ENCODE assay signal across 8 mouse cellular contexts in the genomic region with DNA sequence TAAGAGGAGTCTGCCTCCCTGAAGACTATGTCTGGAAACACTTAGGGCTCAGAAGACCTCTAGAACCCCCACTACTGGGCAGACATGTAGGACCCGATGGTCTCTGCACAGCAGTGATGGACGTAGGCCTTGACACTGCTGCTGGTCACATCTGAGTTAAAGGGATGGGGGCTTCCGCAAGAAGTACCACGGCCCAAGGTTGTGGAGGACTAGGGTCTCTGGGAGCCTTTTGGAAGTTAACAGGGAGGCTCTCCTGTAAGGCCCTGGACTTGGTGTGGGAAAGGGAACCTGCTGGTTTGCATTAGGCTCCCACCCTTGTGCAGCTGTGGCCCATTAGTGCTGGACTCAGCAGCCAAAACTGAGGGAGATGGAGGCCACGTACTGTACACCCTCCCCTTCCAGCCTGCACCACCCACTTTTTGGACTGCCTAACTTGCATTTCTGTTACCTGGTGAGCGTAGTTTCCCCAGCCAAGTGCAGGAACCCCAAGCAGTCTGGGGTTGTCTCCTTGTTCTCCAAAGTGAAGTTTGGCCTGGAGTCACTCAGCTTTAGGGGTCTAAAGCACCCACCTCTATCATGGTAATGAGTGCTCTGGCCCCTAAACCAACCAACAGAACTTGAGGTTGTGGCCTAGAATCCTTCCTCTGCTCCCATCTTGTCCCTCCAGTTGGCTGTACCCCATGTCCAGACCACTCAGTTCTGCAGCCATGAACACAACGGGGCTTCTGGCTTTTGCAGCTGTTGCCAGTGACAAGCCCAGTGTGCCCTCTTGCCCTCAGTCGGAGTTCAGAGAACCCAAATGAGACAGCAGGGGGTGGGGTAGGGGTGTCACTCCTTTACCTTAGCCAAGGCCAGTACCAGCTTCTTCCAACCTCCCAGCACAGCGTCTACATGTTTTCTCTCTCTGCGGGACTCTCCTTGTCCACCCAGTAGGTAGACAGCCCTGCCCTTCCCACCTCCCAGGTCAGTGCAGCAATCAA. TPM values are rescaled to one million over a fixed set of nuclear protein-coding genes. Genes with fewer than 3 reads are reported as not detected.
A peak's percentile ranks its signal among the peaks of the same experiment; 100 is the strongest.
DNase-seq lines count a peak whose midpoint lies in the region; ATAC-seq lines count a peak whose summit lies in the region.

No protein-coding gene starts in this region.

- intact Hi-C loops in heart, postnatal 14 days (cut with DNase I), result no loop called here

- no peaks in the 10 kb centered on the region for H3K9me3 ChIP-seq in heart, embryonic 12.5 days (replicated peaks)
- H3K9me3 ChIP-seq in forebrain, embryonic 15.5 days, result no peaks in the 10 kb centered on the region
- no peaks in the 10 kb centered on the region for H3K9me3 ChIP-seq in limb, embryonic 10.5 days (replicated peaks)
- no peaks in the 10 kb centered on the region for H3K9me3 ChIP-seq in neural tube, embryonic 14.5 days (ENCODE audit: control insufficient read depth, low read length)

- DNase-seq in heart, postnatal 14 days, result no peak
- DNase-seq in adipocyte (ENCODE audit: low spot score), result peak; percentile 23
- DNase-seq in limb, embryonic 10.5 days (ENCODE audit: low spot score), result peak; percentile 79
- no peak for DNase-seq in adrenal gland, postnatal 14 days
- no peak for DNase-seq in adrenal gland, adult 8-10 months

- no peak for ATAC-seq in heart, embryonic 12.5 days (ENCODE audit: insufficient number of reproducible peaks, low FRiP score)
- ATAC-seq in forebrain, embryonic 15.5 days (replicated peaks), result no peak; the same call in 1 of the 2 replicates
- no peak for ATAC-seq in neural tube, embryonic 14.5 days (ENCODE audit: low read depth)

- peak overlapping the region; percentile 94 for H3K9ac ChIP-seq in heart, embryonic 12.5 days
- peak overlapping the region; percentile 83 for H3K9ac ChIP-seq in forebrain, embryonic 15.5 days (replicated peaks)
- peak overlapping the region; percentile 94 for H3K9ac ChIP-seq in neural tube, embryonic 14.5 days (replicated peaks; ENCODE audit: low read depth, low read length)

- peak overlapping the region; percentile 85 for H3K4me2 ChIP-seq in heart, embryonic 12.5 days
- H3K4me2 ChIP-seq in forebrain, embryonic 15.5 days (replicated peaks), result peak overlapping the region; percentile 96
- peak overlapping the region; percentile 77 for H3K4me2 ChIP-seq in neural tube, embryonic 14.5 days (ENCODE audit: low read depth, low read length)

- peaks cover 39% of the 10 kb centered on the region for H3K36me3 ChIP-seq in heart, embryonic 12.5 days
- H3K36me3 ChIP-seq in forebrain, embryonic 15.5 days, result peaks cover 32% of the 10 kb centered on the region
- peaks cover 52% of the 10 kb centered on the region for H3K36me3 ChIP-seq in limb, embryonic 10.5 days
- peaks cover 29% of the 10 kb centered on the region for H3K36me3 ChIP-seq in neural tube, embryonic 14.5 days (ENCODE audit: control insufficient read depth, insufficient read depth, low read length)

- WGBS in heart, embryonic 12.5 days, result 52% methylated on average over 10 of the region's 10 CpGs
- 58% methylated on average over 10 of the region's 10 CpGs for WGBS in forebrain, embryonic 15.5 days
- 42% methylated on average over 10 of the region's 10 CpGs for WGBS in limb, embryonic 10.5 days
- WGBS in neural tube, embryonic 14.5 days, result 61% methylated on average over 10 of the region's 10 CpGs

- peak overlapping the region; percentile 85 for H3K4me3 ChIP-seq in heart, embryonic 12.5 days
- peak overlapping the region; percentile 76 for H3K4me3 ChIP-seq in forebrain, embryonic 15.5 days
- H3K4me3 ChIP-seq in limb, embryonic 10.5 days, result peak overlapping the region; percentile 68
- H3K4me3 ChIP-seq in neural tube, embryonic 14.5 days (ENCODE audit: low read depth, low read length), result peak overlapping the region; percentile 96

- peak overlapping the region; percentile 95; the same call in 1 of the 2 replicates for H3K27ac ChIP-seq in heart, embryonic 12.5 days (ENCODE audit: poor library complexity, severe bottlenecking)
- H3K27ac ChIP-seq in forebrain, embryonic 15.5 days (replicated peaks), result no peak overlapping the region
- peak overlapping the region; percentile 95 for H3K27ac ChIP-seq in limb, embryonic 10.5 days
- no peak overlapping the region for H3K27ac ChIP-seq in neural tube, embryonic 14.5 days (ENCODE audit: low read depth, low read length)

- H3K27me3 ChIP-seq in heart, embryonic 12.5 days (replicated peaks), result no peaks in the 10 kb centered on the region
- no peaks in the 10 kb centered on the region for H3K27me3 ChIP-seq in forebrain, embryonic 15.5 days
- no peaks in the 10 kb centered on the region for H3K27me3 ChIP-seq in limb, embryonic 10.5 days (ENCODE audit: low read depth, poor library complexity, severe bottlenecking)
- no peaks in the 10 kb centered on the region for H3K27me3 ChIP-seq in neural tube, embryonic 14.5 days (ENCODE audit: control insufficient read depth, insufficient read depth, low read length)

- peaks cover 35% of the 10 kb centered on the region for H3K4me1 ChIP-seq in heart, embryonic 12.5 days (replicated peaks)
- peaks cover 32% of the 10 kb centered on the region for H3K4me1 ChIP-seq in forebrain, embryonic 15.5 days
- peaks cover 54% of the 10 kb centered on the region for H3K4me1 ChIP-seq in limb, embryonic 10.5 days
- H3K4me1 ChIP-seq in neural tube, embryonic 14.5 days (ENCODE audit: control insufficient read depth, insufficient read depth, low read length), result peaks cover 26% of the 10 kb centered on the region

RNA-seq across cellular contexts. Expression of gene Zfp651, which starts 1.0 kb away (rescaled TPM):
- 12.5 and 14.9 TPM in 2 replicates for polyA plus RNA-seq in heart, embryonic 12.5 days (2016; fragmentation: Nextera tagmentation; extraction: Ambion mirVana)
- total RNA-seq in heart, postnatal 14 days (2021), result 10 to 100 TPM; 89.4 to 91.9 TPM
- 20.1 and 20.6 TPM in 2 replicates for polyA plus RNA-seq in forebrain, embryonic 15.5 days (2015; fragmentation: Nextera tagmentation; extraction: Ambion mirVana)
- 4.4 and 7.0 TPM in 2 replicates for polyA plus RNA-seq in limb, embryonic 10.5 days (2016; fragmentation: Nextera tagmentation; extraction: Ambion mirVana)
- polyA plus RNA-seq in neural tube, embryonic 14.5 days (2014; fragmentation: Nextera tagmentation; extraction: Ambion mirVana), result 15.7 and 17.0 TPM in 2 replicates
- total RNA-seq in adrenal gland, postnatal 14 days (2021), result 30.1 and 36.8 TPM in 2 replicates
- 10 to 100 TPM; 39.3 to 64.2 (median 52.9) TPM for total RNA-seq in adrenal gland, adult 8-10 months (2022)

RNA-seq across cellular contexts. Expression of gene Klhl40, which starts 19.3 kb away (rescaled TPM):
- polyA plus RNA-seq in heart, embryonic 12.5 days (2016; fragmentation: Nextera tagmentation; extraction: Ambion mirVana), result 0.73 and 1.1 TPM in 2 replicates
- total RNA-seq in heart, postnatal 14 days (2021), result 1 to 10 TPM; 6.7 to 6.8 TPM
- 0.50 and 0.69 TPM in 2 replicates for polyA plus RNA-seq in forebrain, embryonic 15.5 days (2015; fragmentation: Nextera tagmentation; extraction: Ambion mirVana)
- polyA plus RNA-seq in limb, embryonic 10.5 days (2016; fragmentation: Nextera tagmentation; extraction: Ambion mirVana), result 0.10 and 0.71 TPM in 2 replicates
- 1.7 and 2.4 TPM in 2 replicates for polyA plus RNA-seq in neural tube, embryonic 14.5 days (2014; fragmentation: Nextera tagmentation; extraction: Ambion mirVana)
- total RNA-seq in adrenal gland, postnatal 14 days (2021), result not detected in 2 replicates
- total RNA-seq in adrenal gland, adult 8-10 months (2022), result under 1 TPM in 1 of 4 experiments, not detected in 3; 0.15 TPM

RNA-seq across cellular contexts. Expression of gene Hhatl, which starts 34.2 kb away (rescaled TPM):
- polyA plus RNA-seq in heart, embryonic 12.5 days (2016; fragmentation: Nextera tagmentation; extraction: Ambion mirVana), result 5.3 and 5.7 TPM in 2 replicates
- 100 to 1,000 TPM; 118 to 123 TPM for total RNA-seq in heart, postnatal 14 days (2021)
- polyA plus RNA-seq in forebrain, embryonic 15.5 days (2015; fragmentation: Nextera tagmentation; extraction: Ambion mirVana), result 0.25 TPM in 1 of 2 replicates, not detected in the other
- polyA plus RNA-seq in limb, embryonic 10.5 days (2016; fragmentation: Nextera tagmentation; extraction: Ambion mirVana), result not detected in 2 replicates
- 0.26 and 0.40 TPM in 2 replicates for polyA plus RNA-seq in neural tube, embryonic 14.5 days (2014; fragmentation: Nextera tagmentation; extraction: Ambion mirVana)
- not detected in 2 replicates for total RNA-seq in adrenal gland, postnatal 14 days (2021)
- under 1 TPM in 1 of 4 experiments, not detected in 3; 0.59 TPM for total RNA-seq in adrenal gland, adult 8-10 months (2022)

RNA-seq across cellular contexts. Expression of gene Nktr, which starts 39.2 kb away (rescaled TPM):
- 53.6 and 61.4 TPM in 2 replicates for polyA plus RNA-seq in heart, embryonic 12.5 days (2016; fragmentation: Nextera tagmentation; extraction: Ambion mirVana)
- 10 to 100 TPM; 44.8 to 46.5 TPM for total RNA-seq in heart, postnatal 14 days (2021)
- polyA plus RNA-seq in forebrain, embryonic 15.5 days (2015; fragmentation: Nextera tagmentation; extraction: Ambion mirVana), result 57.5 and 58.4 TPM in 2 replicates
- polyA plus RNA-seq in limb, embryonic 10.5 days (2016; fragmentation: Nextera tagmentation; extraction: Ambion mirVana), result 47.2 and 58.8 TPM in 2 replicates
- polyA plus RNA-seq in neural tube, embryonic 14.5 days (2014; fragmentation: Nextera tagmentation; extraction: Ambion mirVana), result 64.9 and 82.9 TPM in 2 replicates
- 78.1 and 84.8 TPM in 2 replicates for total RNA-seq in adrenal gland, postnatal 14 days (2021)
- total RNA-seq in adrenal gland, adult 8-10 months (2022), result 100 to 1,000 TPM in 2 of 4 experiments, 10 to 100 TPM in 2; 57.2 to 146 (median 91.1) TPM

RNA-seq across cellular contexts. Expression of gene Ss18l2, which starts 48.0 kb away (rescaled TPM):
- 145 and 152 TPM in 2 replicates for polyA plus RNA-seq in heart, embryonic 12.5 days (2016; fragmentation: Nextera tagmentation; extraction: Ambion mirVana)
- total RNA-seq in heart, postnatal 14 days (2021), result 100 to 1,000 TPM; 128 to 131 TPM
- 145 TPM in 2 replicates for polyA plus RNA-seq in forebrain, embryonic 15.5 days (2015; fragmentation: Nextera tagmentation; extraction: Ambion mirVana)
- polyA plus RNA-seq in limb, embryonic 10.5 days (2016; fragmentation: Nextera tagmentation; extraction: Ambion mirVana), result 93.9 and 94.8 TPM in 2 replicates
- 194 and 208 TPM in 2 replicates for polyA plus RNA-seq in neural tube, embryonic 14.5 days (2014; fragmentation: Nextera tagmentation; extraction: Ambion mirVana)
- total RNA-seq in adrenal gland, postnatal 14 days (2021), result 48.4 and 54.4 TPM in 2 replicates
- total RNA-seq in adrenal gland, adult 8-10 months (2022), result 10 to 100 TPM; 32.9 to 48.3 (median 40.6) TPM

Comparison
In these comparisons a context has a peak if more than half of its experiments do, and no peak if none do; other contexts are left out.
1. H3K27ac ChIP-seq: peak in heart, embryonic 12.5 days (single experiment) and limb, embryonic 10.5 days (single experiment); none in forebrain, embryonic 15.5 days (single experiment) and neural tube, embryonic 14.5 days (single experiment).
2. DNase-seq: peak in adipocyte (single experiment) and limb, embryonic 10.5 days (single experiment); none in heart, postnatal 14 days (0 of 2), adrenal gland, postnatal 14 days (single experiment) and adrenal gland, adult 8-10 months (single experiment).
3. Peak in every context shown above with its lines, with median percentiles within 50 percentile points of each other: H3K4me2 ChIP-seq, H3K4me3 ChIP-seq and H3K9ac ChIP-seq.